Mouse (Mus musculus) heart, adult 2 months (tissue): ENCODE measurements at regions not wholly inside any gene's neighbourhood (a gene's known extent, or its start where the extent isn't known, plus 50 kb on each side); places are given as distances from the start of the nearest gene placed in this dataset.

Experiments
- DNase-seq, 2 experiments: peaks; one replicate each; pipeline ENCODE4 v3.0.0; 2021
- H3K27ac ChIP-seq: fragments of 200-600 bp; 2 replicates; pipeline ENCODE4 v1.8.1; 2022
- H3K27me3 ChIP-seq: fragments of 200-500 bp; 2 replicates; pipeline ENCODE4 v1.6.1; 2012; ENCODE audit warnings: mild to moderate bottlenecking, low read length, inconsistent platforms, mixed read lengths; ENCODE audit not compliant: control insufficient read depth, insufficient read depth
- H3K36me3 ChIP-seq: fragments of 200-500 bp; 2 replicates; pipeline ENCODE4 v1.6.1; 2012; ENCODE audit warnings: low read length, inconsistent platforms; ENCODE audit not compliant: control insufficient read depth, insufficient read depth
- H3K4me1 ChIP-seq: fragments of 200-500 bp; 2 replicates; pipeline ENCODE4 v1.6.1; 2011; ENCODE audit warnings: low read length; ENCODE audit not compliant: control insufficient read depth, insufficient read depth
- H3K4me3 ChIP-seq: fragments of 200-600 bp; 2 replicates; pipeline ENCODE4 v1.8.1; 2022
- H3K79me2 ChIP-seq: fragments of 200-500 bp; replicated peaks from 2 replicates; pipeline ENCODE4 v1.6.1; 2012; ENCODE audit warnings: mild to moderate bottlenecking, inconsistent platforms, low read length, moderate library complexity, mixed read lengths; ENCODE audit not compliant: control insufficient read depth, insufficient read depth
- H3K9ac ChIP-seq: fragments of 200-500 bp; 2 replicates; pipeline ENCODE4 v1.6.1; 2012; ENCODE audit warnings: low read depth, mild to moderate bottlenecking, control low read depth, inconsistent platforms, low read length, mixed read lengths
- CTCF ChIP-seq: fragments of 200-600 bp; IDR thresholded peaks from 2 replicates; pipeline ENCODE4 v1.8.1; 2022; ENCODE audit warnings: antibody characterized with exemption, mild to moderate bottlenecking, moderate library complexity
- EP300 ChIP-seq: fragments of 200-500 bp; IDR thresholded peaks from 2 replicates; pipeline ENCODE4 v1.6.1; 2011; ENCODE audit warnings: low read depth, low read length, control low read depth; ENCODE audit not compliant: insufficient read depth
- POLR2A ChIP-seq: fragments of 200-500 bp; IDR thresholded peaks from 2 replicates; pipeline ENCODE4 v1.6.1; 2011; ENCODE audit warnings: mild to moderate bottlenecking, low read depth, low read length, control low read depth; ENCODE audit not compliant: insufficient read depth
- WGBS: fragments of 180-500 bp; shearing (Covaris S2); methylation state at CpG from one replicate; pipeline ENCODE4 v1.1.7; 2018; 5-methylcytosine and 5-hydroxymethylcytosine counted together
- intact Hi-C: fragments of 180-260 bp; cut with DNase I; formaldehyde crosslinking; loops from one replicate; pipeline ENCODE4 v1.15.1; 2025

- Histone ChIP-seq H3K4me3 (no peak overlapping the region), H3K27me3 (no peaks in the 10 kb centered on the region), H3K36me3 (no peaks in the 10 kb centered on the region), H3K9ac (no peak overlapping the region), H3K27ac (no peak overlapping the region), H3K4me1 (no peaks in the 10 kb centered on the region), H3K79me2 (no peaks in the 10 kb centered on the region)
- TF ChIP-seq EP300 (no peak), POLR2A (no peak), CTCF (no peak)
- DNase-seq = no peak
- 81% methylated on average over 1 of the region's 1 CpGs for WGBS
- intact Hi-C loops = no loop called here
These were observed 766.9 kb upstream of the Celf2 start for GRCm38 (mm10) chr2:8276127-8276773.
